Mouse (Mus musculus) hindbrain, postnatal 0 days (tissue): ENCODE measurements around the gene Ppp1r14c. TPM values are rescaled to one million over a fixed set of nuclear protein-coding genes. Genes with fewer than 3 reads are reported as not detected.

Experiments used
- ATAC-seq: fragments of 200-750 bp; cut with Nextera tagmentation; 2 replicates; pipeline ENCODE4 v1.8.0; 2017; ENCODE audit warnings: mild to moderate bottlenecking, moderate TSS enrichment, moderate library complexity
- DNase-seq: peaks from one replicate; pipeline ENCODE4 v3.0.0-alpha.2; 2015; ENCODE audit warnings: low spot score
- H3K27ac ChIP-seq: fragments of 300-500 bp; sonication (generic); 2 replicates; pipeline ENCODE4 v1.5.1; 2014; ENCODE audit warnings: mild to moderate bottlenecking
- H3K27me3 ChIP-seq: fragments of 300-500 bp; sonication (generic); 2 replicates; pipeline ENCODE4 v1.6.1; 2014; ENCODE audit warnings: low read length, mixed read lengths; ENCODE audit not compliant: insufficient read depth
- H3K36me3 ChIP-seq: fragments of 300-500 bp; sonication (generic); 2 replicates; pipeline ENCODE4 v1.6.1; 2014; ENCODE audit warnings: low read length, mixed read lengths; ENCODE audit not compliant: insufficient read depth
- H3K4me1 ChIP-seq: fragments of 300-500 bp; sonication (generic); 2 replicates; pipeline ENCODE4 v1.6.1; 2014; ENCODE audit warnings: antibody characterized with exemption, low read length, mixed read lengths; ENCODE audit not compliant: insufficient read depth
- H3K4me2 ChIP-seq: fragments of 300-500 bp; sonication (generic); 2 replicates; pipeline ENCODE4 v1.6.1; 2014; ENCODE audit warnings: low read depth, mild to moderate bottlenecking, low read length, moderate library complexity, mixed read lengths
- H3K4me3 ChIP-seq: fragments of 300-500 bp; sonication (generic); 2 replicates; pipeline ENCODE4 v1.5.1; 2014; ENCODE audit warnings: low read length
- H3K9ac ChIP-seq: fragments of 300-500 bp; sonication (generic); replicated peaks from 2 replicates; pipeline ENCODE4 v1.6.1; 2014; ENCODE audit warnings: mild to moderate bottlenecking, low read length, moderate library complexity, mixed read lengths
- H3K9me3 ChIP-seq: fragments of 300-500 bp; sonication (generic); 2 replicates; pipeline ENCODE4 v1.6.1; 2016; ENCODE audit warnings: low read length, mixed read lengths
- CTCF ChIP-seq: IDR thresholded peaks from 2 replicates; pipeline ENCODE4 v1.5.1; 2016; ENCODE audit warnings: antibody characterized with exemption, control low read depth, low read depth
- WGBS: fragments of 180-500 bp; shearing (Covaris S2); extraction: QIAGEN DNeasy Blood & Tissue Kit; methylation state at CpG from one replicate; pipeline ENCODE4 v1.1.7; 2014; 5-methylcytosine and 5-hydroxymethylcytosine counted together
- polyA plus RNA-seq: library from polyadenylated mRNA; unstranded; fragments of >200 nt; fragmentation: Nextera tagmentation; extraction: Ambion mirVana; gene quantifications from 2 replicates; pipeline ENCODE4 v1.2.1, GENCODE M21; 2015
- total RNA-seq: library from RNA; depleted of rRNA; stranded (reverse); fragments of >200 nt; gene quantifications from 2 replicates; pipeline ENCODE4 v1.2.3, GENCODE M21; 2014

The Ppp1r14c gene
- total and polyA plus RNA-seq, 2 experiments from 2014 or later, result 83.1 to 93.7 TPM

- 87% methylated on average over 3 of the region's 3 CpGs for WGBS
- Histone ChIP-seq H3K4me3 (no peak overlapping the region), H3K9me3 (no peaks in the 10 kb centered on the region), H3K4me2 (no peak overlapping the region), H3K9ac (no peak overlapping the region), H3K27me3 (no peaks in the 10 kb centered on the region), H3K36me3 (no peaks in the 10 kb centered on the region), H3K4me1 (peaks cover 5% of the 10 kb centered on the region; the same call in 1 of the 2 replicates), H3K27ac (no peak overlapping the region)
- no peak for TF ChIP-seq CTCF
- no peak for DNase-seq
- ATAC-seq, result peak; percentile 31; the same call in 1 of the 2 replicates
Measured at GRCm38 (mm10) chr10:3452822-3453475, 87.1 kb downstream of the Ppp1r14c start.

GRCm38 (mm10) chr10:3458686-3459085 is 92.8 kb downstream of the Ppp1r14c start:
- no peak for TF ChIP-seq CTCF
- H3K4me1 ChIP-seq, result no peaks in the 10 kb centered on the region
- 69% methylated on average over 1 of the region's 1 CpGs for WGBS

GRCm38 (mm10) chr10:3460841-3461240 is 95.0 kb downstream of the Ppp1r14c start:
- Histone ChIP-seq H3K36me3 (no peaks in the 10 kb centered on the region), H3K4me3 (no peak overlapping the region), H3K4me1 (no peaks in the 10 kb centered on the region), H3K9me3 (no peaks in the 10 kb centered on the region), H3K27ac (no peak overlapping the region), H3K4me2 (no peak overlapping the region), H3K27me3 (no peaks in the 10 kb centered on the region), H3K9ac (no peak overlapping the region)
- 59% methylated on average over 1 of the region's 1 CpGs for WGBS
- ATAC-seq (no peak), DNase-seq (peak; percentile 23)
- no peak for TF ChIP-seq CTCF

More at GRCm38 (mm10) chr10:3458686-3459085, 92.8 kb downstream of the Ppp1r14c start:
- no peak for DNase-seq
- Histone ChIP-seq H3K9me3 (no peaks in the 10 kb centered on the region), H3K9ac (no peak overlapping the region), H3K4me2 (no peak overlapping the region), H3K36me3 (no peaks in the 10 kb centered on the region), H3K27ac (no peak overlapping the region), H3K4me3 (no peak overlapping the region), H3K27me3 (no peaks in the 10 kb centered on the region)
- no peak for ATAC-seq

- no peak overlapping the region for H3K4me3 ChIP-seq
- no peaks in the 10 kb centered on the region for H3K4me1 ChIP-seq
- no peak for ATAC-seq
- H3K27ac ChIP-seq, result no peak overlapping the region
- TF ChIP-seq CTCF, result no peak
- H3K4me2 ChIP-seq, result no peak overlapping the region
- no peaks in the 10 kb centered on the region; the same call in none of the 2 replicates for H3K36me3 ChIP-seq
- H3K27me3 ChIP-seq, result no peaks in the 10 kb centered on the region
- no peak for DNase-seq
- H3K9ac ChIP-seq, result no peak overlapping the region
- H3K9me3 ChIP-seq, result no peaks in the 10 kb centered on the region
- 91% methylated on average over 4 of the region's 4 CpGs for WGBS
Measured at GRCm38 (mm10) chr10:3466135-3466626, 100.3 kb downstream of the Ppp1r14c start.

GRCm38 (mm10) chr10:3468590-3468989 is 102.7 kb downstream of the Ppp1r14c start:
- no peak overlapping the region for H3K9ac ChIP-seq
- no peaks in the 10 kb centered on the region for H3K9me3 ChIP-seq
- H3K36me3 ChIP-seq, result no peaks in the 10 kb centered on the region; the same call in none of the 2 replicates
- H3K27me3 ChIP-seq, result no peaks in the 10 kb centered on the region
- H3K4me1 ChIP-seq, result no peaks in the 10 kb centered on the region
- no peak overlapping the region for H3K27ac ChIP-seq
- H3K4me3 ChIP-seq, result no peak overlapping the region
- TF ChIP-seq CTCF, result no peak
- DNase-seq (no peak), ATAC-seq (no peak)
- no peak overlapping the region for H3K4me2 ChIP-seq
- 85% methylated on average over 4 of the region's 4 CpGs for WGBS

GRCm38 (mm10) chr10:3476611-3477010 is 110.8 kb downstream of the Ppp1r14c start:
- no peak for ATAC-seq

GRCm38 (mm10) chr10:3479772-3480171 is 113.9 kb downstream of the Ppp1r14c start:
- Histone ChIP-seq H3K4me2 (no peak overlapping the region), H3K27me3 (no peaks in the 10 kb centered on the region), H3K4me1 (no peaks in the 10 kb centered on the region), H3K4me3 (no peak overlapping the region), H3K27ac (no peak overlapping the region), H3K9me3 (no peaks in the 10 kb centered on the region), H3K36me3 (no peaks in the 10 kb centered on the region), H3K9ac (no peak overlapping the region)
- DNase-seq (peak; percentile 21), ATAC-seq (no peak)
- no peak for TF ChIP-seq CTCF
- 55% methylated on average over 1 of the region's 1 CpGs for WGBS

More at GRCm38 (mm10) chr10:3476611-3477010, 110.8 kb downstream of the Ppp1r14c start:
- Histone ChIP-seq H3K4me1 (no peaks in the 10 kb centered on the region), H3K4me3 (no peak overlapping the region), H3K36me3 (no peaks in the 10 kb centered on the region), H3K27ac (no peak overlapping the region), H3K9me3 (no peaks in the 10 kb centered on the region), H3K4me2 (no peak overlapping the region), H3K9ac (no peak overlapping the region), H3K27me3 (no peaks in the 10 kb centered on the region)
- WGBS, result 35% methylated on average over 1 of the region's 1 CpGs
- TF ChIP-seq CTCF, result no peak
- DNase-seq, result no peak
